Mouse (Mus musculus) MEL (cell line): Measurements from ENCODE around the gene Arid5b.

Experiments used
- CTCF ChIP-seq, 3 experiments: IDR thresholded peaks in 2 of 3; conservative IDR thresholded peaks in 1 of 3; 2 replicates each; pipeline ENCODE4 v1.5.1; 2011 to 2012; ENCODE audit warnings: low read length in 3 of 3, low read depth in 2 of 3, mild to moderate bottlenecking in 2 of 3, improper control_type of control experiment in 1 of 3, inconsistent platforms in 1 of 3, mixed read lengths in 1 of 3, moderate library complexity in 1 of 3; ENCODE audit not compliant: control insufficient read depth in 1 of 3, insufficient read depth in 1 of 3, poor library complexity in 1 of 3, severe bottlenecking in 1 of 3
- EP300 ChIP-seq, 2 experiments: IDR thresholded peaks; 2 replicates each; pipeline ENCODE4 v1.6.1; 2011; ENCODE audit warnings: improper control_type of control experiment in 2 of 2, low read length in 2 of 2, low read depth in 1 of 2, mild to moderate bottlenecking in 1 of 2
- HCFC1 ChIP-seq: IDR thresholded peaks from 2 replicates; pipeline ENCODE4 v1.6.1; 2012; ENCODE audit warnings: low read depth, mild to moderate bottlenecking, inconsistent platforms, low read length, improper control_type of control experiment, moderate library complexity
- MAZ ChIP-seq: IDR thresholded peaks from 2 replicates; pipeline ENCODE4 v1.6.1; 2012; ENCODE audit warnings: low read depth, mild to moderate bottlenecking, inconsistent platforms, low read length, improper control_type of control experiment
- MEF2A ChIP-seq: IDR thresholded peaks from 2 replicates; pipeline ENCODE4 v1.6.1; 2014; ENCODE audit warnings: low read depth, mild to moderate bottlenecking, inconsistent platforms, low read length, improper control_type of control experiment; ENCODE audit not compliant: poor library complexity, insufficient replicate concordance, severe bottlenecking; ENCODE audit errors: extremely low read depth
- MXI1 ChIP-seq: IDR thresholded peaks from 2 replicates; pipeline ENCODE4 v1.6.1; 2011; ENCODE audit warnings: mild to moderate bottlenecking, low read depth, low read length, improper control_type of control experiment
- POLR2A ChIP-seq, 2 experiments: IDR thresholded peaks; 2 replicates each; pipeline ENCODE4 v1.6.1; 2011 to 2012; ENCODE audit warnings: low read length in 2 of 2, mild to moderate bottlenecking in 2 of 2, control low read depth in 1 of 2, improper control_type of control experiment in 1 of 2, low read depth in 1 of 2, moderate library complexity in 1 of 2; ENCODE audit not compliant: control insufficient read depth in 1 of 2, insufficient read depth in 1 of 2, poor library complexity in 1 of 2
- RAD21 ChIP-seq: IDR thresholded peaks from 2 replicates; pipeline ENCODE4 v1.6.1; 2011; ENCODE audit warnings: mild to moderate bottlenecking, low read depth, low read length, improper control_type of control experiment
- RCOR1 ChIP-seq: IDR thresholded peaks from 2 replicates; pipeline ENCODE4 v1.6.1; 2012; ENCODE audit warnings: low read depth, mild to moderate bottlenecking, inconsistent platforms, low read length, improper control_type of control experiment
- TAL1 ChIP-seq: IDR thresholded peaks from 2 replicates; pipeline ENCODE4 v1.6.1; 2012; ENCODE audit warnings: mild to moderate bottlenecking, inconsistent platforms, low read length, moderate library complexity, mixed read lengths
- UBTF ChIP-seq: IDR thresholded peaks from 2 replicates; pipeline ENCODE4 v1.6.1; 2012; ENCODE audit warnings: low read depth, mild to moderate bottlenecking, inconsistent platforms, low read length, improper control_type of control experiment, moderate library complexity, borderline replicate concordance; ENCODE audit not compliant: insufficient read depth
- USF1 ChIP-seq: IDR thresholded peaks from 2 replicates; pipeline ENCODE4 v1.6.1; 2014; ENCODE audit warnings: low read depth, mild to moderate bottlenecking, inconsistent platforms, low read length, improper control_type of control experiment, moderate library complexity
- USF2 ChIP-seq, 2 experiments: IDR thresholded peaks; 2 replicates each; pipeline ENCODE4 v1.6.1; 2011 to 2012; ENCODE audit warnings: improper control_type of control experiment in 2 of 2, low read length in 2 of 2, borderline replicate concordance in 1 of 2, inconsistent platforms in 1 of 2, low read depth in 1 of 2, mild to moderate bottlenecking in 1 of 2; ENCODE audit not compliant: insufficient read depth in 1 of 2
- ZC3H11A ChIP-seq: IDR thresholded peaks from 2 replicates; pipeline ENCODE4 v1.6.1; 2012; ENCODE audit warnings: low read depth, mild to moderate bottlenecking, inconsistent platforms, low read length, improper control_type of control experiment

- TF ChIP-seq USF2 (IDR thresholded peaks at IDR 0.05; ENCODE audit: borderline replicate concordance in 1 of 2, insufficient read depth in 1 of 2, low read depth in 1 of 2, low read length in 2 of 2) (no peak), MAZ (no peak), CTCF (IDR thresholded peaks at IDR 0.05 in 2 of 3, conservative IDR thresholded peaks at IDR 0.05 in 1 of 3; ENCODE audit: control insufficient read depth in 1 of 3, insufficient read depth in 1 of 3, low read depth in 2 of 3, low read length in 3 of 3, poor library complexity in 1 of 3, severe bottlenecking in 1 of 3) (no peak), UBTF (no peak), USF1 (no peak), RAD21 (no peak), POLR2A (IDR thresholded peaks at IDR 0.05; ENCODE audit: control insufficient read depth in 1 of 2, insufficient read depth in 1 of 2, low read depth in 1 of 2, low read length in 2 of 2, poor library complexity in 1 of 2) (no peak), ZC3H11A (no peak), MEF2A (no peak), HCFC1 (no peak), MXI1 (no peak), TAL1 (peak; percentile 50), RCOR1 (no peak), EP300 (IDR thresholded peaks at IDR 0.05; ENCODE audit: low read depth in 1 of 2, low read length in 2 of 2) (0 out of 4 replicates have a peak, but pooled peaks of 1 of the 2 experiments have one; percentile 14)
Measured at GRCm38 (mm10) chr10:68120011-68120410, 158.5 kb downstream of the Arid5b start.
